Mouse (Mus musculus) myocyte (in vitro differentiated cells): ENCODE measurements around the gene Gm1673. TPM values are rescaled to one million over a fixed set of nuclear protein-coding genes. Genes with fewer than 3 reads are reported as not detected.
"Not testable (repeated sequence)": the region's sequence is repeated elsewhere in the genome, so short reads cannot be mapped to it uniquely, and the experiment has no call there.

Source experiments
- H3K27me3 ChIP-seq: one replicate; pipeline ENCODE4 v1.6.1; 2011; ENCODE audit not compliant: control insufficient read depth, insufficient read depth, insufficient read length
- H3K36me3 ChIP-seq: one replicate; pipeline ENCODE4 v1.6.1; 2011; ENCODE audit not compliant: control insufficient read depth, insufficient read depth
- H3K4me2 ChIP-seq: one replicate; pipeline ENCODE4 v1.6.1; 2011; ENCODE audit warnings: low read depth, control low read depth
- H3K4me3 ChIP-seq: one replicate; pipeline ENCODE4 v1.5.1; 2011; ENCODE audit warnings: mild to moderate bottlenecking, control low read depth, moderate library complexity
- H3K79me2 ChIP-seq: one replicate; pipeline ENCODE4 v1.6.1; 2011; ENCODE audit not compliant: control insufficient read depth, insufficient read depth
- H3ac ChIP-seq: one replicate; pipeline ENCODE4 v1.6.1; 2011; ENCODE audit not compliant: control insufficient read depth, insufficient read length
- CEBPB ChIP-seq: IDR thresholded peaks from 2 replicates; pipeline ENCODE4 v1.6.1; 2011; ENCODE audit warnings: mild to moderate bottlenecking, moderate library complexity; ENCODE audit not compliant: poor library complexity, insufficient read depth, severe bottlenecking
- E2F4 ChIP-seq: IDR thresholded peaks from one replicate; pipeline ENCODE4 v1.6.1; 2011; ENCODE audit warnings: mild to moderate bottlenecking, control low read depth, moderate library complexity; ENCODE audit not compliant: insufficient read depth
- MAX ChIP-seq: IDR thresholded peaks from one replicate; pipeline ENCODE4 v1.6.1; 2011; ENCODE audit warnings: low read depth, mild to moderate bottlenecking, control low read depth
- MYOD1 ChIP-seq, 3 experiments: IDR thresholded peaks; one replicate each; pipeline ENCODE4 v1.6.1; 2011; ENCODE audit warnings: control low read depth in 2 of 3, low read depth in 2 of 3, mild to moderate bottlenecking in 2 of 3, moderate library complexity in 1 of 3; ENCODE audit not compliant: insufficient read length in 2 of 3, control insufficient read depth in 1 of 3
- MYOG ChIP-seq, 3 experiments: IDR thresholded peaks; one replicate each; pipeline ENCODE4 v1.6.1; 2011; ENCODE audit warnings: control low read depth in 2 of 3, low read depth in 2 of 3, mild to moderate bottlenecking in 2 of 3; ENCODE audit not compliant: insufficient read length in 2 of 3, control insufficient read depth in 1 of 3, insufficient read depth in 1 of 3
- POLR2A ChIP-seq: IDR thresholded peaks from one replicate; pipeline ENCODE4 v1.6.1; 2011; ENCODE audit warnings: low read depth, mild to moderate bottlenecking, control low read depth, moderate library complexity; ENCODE audit not compliant: insufficient read length
- POLR2AphosphoS2 ChIP-seq: IDR thresholded peaks from one replicate; pipeline ENCODE4 v1.6.1; 2011; ENCODE audit warnings: low read depth, control low read depth; ENCODE audit not compliant: insufficient read length
- REST ChIP-seq: IDR thresholded peaks from one replicate; pipeline ENCODE4 v1.6.1; 2011; ENCODE audit warnings: mild to moderate bottlenecking, control low read depth, moderate library complexity; ENCODE audit not compliant: insufficient read depth, insufficient read length
- SRF ChIP-seq: IDR thresholded peaks from one replicate; pipeline ENCODE4 v1.6.1; 2011; ENCODE audit warnings: low read depth; ENCODE audit not compliant: control insufficient read depth, insufficient read length
- TCF12 ChIP-seq: IDR thresholded peaks from one replicate; pipeline ENCODE4 v1.6.1; 2011; ENCODE audit warnings: mild to moderate bottlenecking, control low read depth; ENCODE audit not compliant: poor library complexity, insufficient read depth, severe bottlenecking
- TCF3 ChIP-seq: IDR thresholded peaks from one replicate; pipeline ENCODE4 v1.6.1; 2011; ENCODE audit warnings: low read depth, control low read depth; ENCODE audit not compliant: insufficient read length
- USF1 ChIP-seq: IDR thresholded peaks from one replicate; pipeline ENCODE4 v1.6.1; 2011; ENCODE audit warnings: low read depth, mild to moderate bottlenecking, control low read depth, moderate library complexity
- polyA plus RNA-seq: library from polyadenylated mRNA; unstranded; fragments of >200 nt; fragmentation: generic; extraction: Trizol; gene quantifications from one replicate; pipeline ENCODE4 v1.2.1, GENCODE M21; 2012; ENCODE audit warnings: missing spikeins

Gene Gm1673
- polyA plus RNA-seq, 1 experiment: 1.9 TPM

DNA sequence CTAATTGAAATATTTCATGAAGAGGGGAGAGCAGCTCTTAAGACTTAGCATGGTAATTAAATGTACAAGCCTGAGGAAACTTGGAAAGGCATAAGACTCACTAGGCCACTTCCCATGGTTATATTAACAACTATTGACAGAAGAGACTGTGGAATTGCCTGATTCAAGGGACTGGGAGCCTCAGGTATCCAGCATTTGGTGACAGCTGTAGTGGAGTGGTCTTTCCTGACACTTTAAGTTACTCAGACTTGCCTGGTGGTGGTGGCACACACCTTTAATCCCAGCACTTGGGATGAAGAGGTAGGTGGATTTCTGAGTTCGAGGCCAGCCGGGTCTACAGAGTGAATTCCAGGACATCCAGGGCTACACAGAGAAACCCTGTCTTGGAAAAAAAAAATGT lies 46.0 kb upstream of the Gm1673 start:
- TF ChIP-seq TCF3: no peak

DNA sequence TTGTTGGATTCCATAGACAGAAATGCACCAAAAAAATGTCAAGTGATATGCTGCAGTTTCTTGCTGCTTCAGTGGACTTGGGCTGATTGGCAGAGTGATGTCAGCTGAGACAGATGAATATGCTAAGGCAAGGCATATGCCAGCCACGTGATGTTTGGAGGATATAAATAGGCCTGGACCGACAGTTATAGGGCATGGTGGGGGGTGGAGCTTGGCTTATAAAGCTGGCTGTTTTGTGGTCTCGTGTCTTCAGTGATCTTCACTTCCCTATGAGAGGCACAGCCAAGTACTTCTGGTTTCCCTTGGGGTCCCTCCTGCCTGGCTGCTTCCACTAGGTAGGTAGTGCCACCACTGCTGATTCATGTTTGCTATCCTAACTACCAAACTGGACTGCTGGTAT lies 44.8 kb upstream of the Gm1673 start:
- Histone ChIP-seq H3K4me2 (no peak overlapping the region), H3ac (no peak overlapping the region), H3K27me3 (no peaks in the 10 kb centered on the region), H3K36me3 (no peaks in the 10 kb centered on the region), H3K4me3 (no peak overlapping the region), H3K79me2 (peaks cover 21% of the 10 kb centered on the region)
- TF ChIP-seq TCF12: no peak
- TF ChIP-seq CEBPB: no peak
- no peak for TF ChIP-seq SRF
- TF ChIP-seq TCF3: no peak
- TF ChIP-seq MAX: no peak
- TF ChIP-seq POLR2A: no peak

More for the DNA sequence above, 46.0 kb upstream of the Gm1673 start:
- Histone ChIP-seq H3K36me3 (no peaks in the 10 kb centered on the region), H3ac (peak overlapping the region; percentile 68), H3K27me3 (no peaks in the 10 kb centered on the region), H3K4me2 (peak overlapping the region; percentile 74), H3K79me2 (peaks cover 33% of the 10 kb centered on the region), H3K4me3 (peak overlapping the region; percentile 53)

DNA sequence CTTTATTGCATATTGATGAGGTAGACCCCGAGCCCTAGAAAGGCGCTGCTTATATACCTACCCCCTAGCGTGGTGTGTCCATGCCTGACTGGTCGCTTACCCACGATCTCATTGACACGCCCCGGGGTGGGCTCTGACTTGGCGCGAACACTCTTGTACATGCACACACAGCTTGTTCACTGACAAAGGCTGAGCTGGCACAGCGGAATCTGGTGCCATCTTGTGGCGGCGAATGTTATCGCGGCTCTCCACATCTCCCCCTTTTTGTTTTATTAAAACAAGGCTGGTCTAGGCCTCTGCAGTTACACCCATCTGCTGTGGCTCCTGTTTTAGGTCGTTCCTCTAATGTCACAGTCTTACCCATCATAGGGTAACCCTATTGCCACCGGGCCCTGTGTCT lies 36.2 kb upstream of the Gm1673 start:
- not testable (repeated sequence) for H3K36me3 ChIP-seq, H3ac ChIP-seq, H3K4me3 ChIP-seq, H3K79me2 ChIP-seq, H3K4me2 ChIP-seq, H3K27me3 ChIP-seq

DNA sequence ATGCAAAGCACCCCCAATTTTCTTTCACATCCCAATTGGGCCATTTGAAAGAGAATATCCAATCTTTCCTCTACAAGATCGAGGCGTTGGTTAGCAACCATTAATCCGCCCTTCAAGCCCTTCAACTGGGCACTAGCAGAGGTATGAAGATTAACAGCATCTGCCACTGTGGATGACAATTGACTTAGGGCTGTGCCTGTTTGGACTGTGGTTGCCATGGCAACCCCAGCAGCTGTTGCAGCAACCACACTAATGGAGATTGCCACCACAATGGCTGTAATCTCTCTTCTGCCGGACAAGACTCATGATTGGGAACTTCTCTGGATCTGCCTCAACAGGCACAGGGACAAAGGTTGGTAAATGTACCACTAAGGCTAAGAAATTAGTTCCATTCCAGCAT lies 34.9 kb upstream of the Gm1673 start:
- TF ChIP-seq MYOD1 (IDR thresholded peaks at IDR 0.05; ENCODE audit: control insufficient read depth in 1 of 3, insufficient read length in 2 of 3, low read depth in 2 of 3) (peak in 2 of 3 experiments; percentile 52 to 77), TCF12 (no peak), MYOG (IDR thresholded peaks at IDR 0.05; ENCODE audit: control insufficient read depth in 1 of 3, insufficient read depth in 1 of 3, insufficient read length in 2 of 3, low read depth in 2 of 3) (peak in 1 of 3 experiments; percentile 64), MAX (no peak), E2F4 (no peak)
- no peaks in the 10 kb centered on the region for H3K79me2 ChIP-seq
- H3K4me2 ChIP-seq: no peak overlapping the region
- no peaks in the 10 kb centered on the region for H3K27me3 ChIP-seq
- no peak overlapping the region for H3ac ChIP-seq
- no peak overlapping the region for H3K4me3 ChIP-seq
- H3K36me3 ChIP-seq: no peaks in the 10 kb centered on the region

DNA sequence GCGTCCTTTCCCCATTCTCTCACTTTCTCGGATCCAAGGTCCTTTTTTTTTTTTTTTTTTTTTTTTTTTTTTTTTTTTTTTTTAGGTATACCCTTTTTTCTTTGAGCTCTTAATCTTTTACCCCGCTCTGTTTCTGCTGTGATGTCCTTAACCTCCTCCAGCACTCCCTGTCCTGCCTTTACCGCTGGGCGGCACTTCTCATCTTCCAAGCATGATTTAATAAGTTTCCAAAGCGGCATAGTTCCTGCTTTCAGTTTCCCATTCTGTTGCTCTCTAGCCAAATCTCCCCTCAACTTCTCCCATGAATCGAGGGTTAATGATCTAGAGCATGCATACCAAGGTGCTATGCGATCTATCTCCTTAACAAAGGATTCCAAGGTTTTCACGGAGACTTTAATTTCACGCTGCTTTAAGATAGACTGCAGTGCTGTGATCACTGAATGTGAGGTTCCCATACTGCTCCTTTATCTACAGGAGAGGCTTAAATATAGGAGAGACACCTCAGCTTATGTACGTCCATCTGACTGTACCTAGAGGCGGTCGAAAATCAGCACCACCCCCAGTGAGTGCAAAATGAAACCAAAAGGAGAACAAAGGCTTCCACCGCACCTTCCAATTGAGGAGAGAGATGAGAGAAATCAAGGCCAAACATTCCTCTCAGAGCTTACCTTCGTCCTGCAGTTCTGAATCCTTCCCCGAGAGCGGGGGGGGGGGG lies 29.6 kb upstream of the Gm1673 start:
- no peak overlapping the region for H3K4me2 ChIP-seq
- no peak overlapping the region for H3ac ChIP-seq
- no peaks in the 10 kb centered on the region for H3K27me3 ChIP-seq
- TF ChIP-seq TCF12: no peak
- TF ChIP-seq USF1: no peak
- no peak for TF ChIP-seq CEBPB
- TF ChIP-seq TCF3: no peak
- no peak for TF ChIP-seq POLR2AphosphoS2
- no peak for TF ChIP-seq MYOG (IDR thresholded peaks at IDR 0.05; ENCODE audit: control insufficient read depth in 1 of 3, insufficient read depth in 1 of 3, insufficient read length in 2 of 3, low read depth in 2 of 3)
- no peaks in the 10 kb centered on the region for H3K79me2 ChIP-seq
- no peak overlapping the region for H3K4me3 ChIP-seq
- no peaks in the 10 kb centered on the region for H3K36me3 ChIP-seq

DNA sequence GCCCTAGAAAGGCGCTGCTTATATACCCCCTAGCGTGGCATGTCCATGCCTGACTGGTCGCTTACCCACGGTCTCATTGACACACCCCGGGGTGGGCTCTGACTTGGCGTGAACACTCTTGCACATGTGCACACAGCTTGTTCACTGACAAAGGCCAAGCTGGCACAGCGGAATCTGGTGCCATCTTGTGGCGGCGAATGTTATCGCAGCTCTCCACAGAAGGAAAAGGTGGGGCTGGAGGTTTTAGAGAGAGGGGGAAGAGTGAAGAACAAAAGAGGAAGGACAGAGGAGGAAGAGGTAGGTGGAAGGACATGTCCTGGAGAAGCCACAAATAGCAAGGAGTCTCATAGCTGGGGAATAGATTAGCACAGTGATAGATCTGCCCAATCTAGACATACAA lies 28.9 kb upstream of the Gm1673 start:
- Histone ChIP-seq H3K36me3 (no peaks in the 10 kb centered on the region), H3K4me3 (no peak overlapping the region), H3K4me2 (no peak overlapping the region), H3K27me3 (no peaks in the 10 kb centered on the region), H3K79me2 (no peaks in the 10 kb centered on the region), H3ac (no peak overlapping the region)
- no peak for TF ChIP-seq TCF12
- no peak for TF ChIP-seq USF1
- no peak for TF ChIP-seq REST
- no peak for TF ChIP-seq MAX
- no peak for TF ChIP-seq POLR2AphosphoS2
- no peak for TF ChIP-seq MYOD1 (IDR thresholded peaks at IDR 0.05; ENCODE audit: control insufficient read depth in 1 of 3, insufficient read length in 2 of 3, low read depth in 2 of 3)
- TF ChIP-seq TCF3: no peak
- no peak for TF ChIP-seq SRF
- TF ChIP-seq MYOG (IDR thresholded peaks at IDR 0.05; ENCODE audit: control insufficient read depth in 1 of 3, insufficient read depth in 1 of 3, insufficient read length in 2 of 3, low read depth in 2 of 3): no peak
- no peak for TF ChIP-seq CEBPB
- no peak for TF ChIP-seq E2F4
- no peak for TF ChIP-seq POLR2A
